Mouse (Mus musculus): ENCODE measurements around the gene Ptprq. TPM values are rescaled to one million over a fixed set of nuclear protein-coding genes. Genes with fewer than 3 reads are reported as not detected.

The Ptprq gene
- polyA plus RNA-seq, 1 experiment from 2014 or later = 0.34 TPM

DNA sequence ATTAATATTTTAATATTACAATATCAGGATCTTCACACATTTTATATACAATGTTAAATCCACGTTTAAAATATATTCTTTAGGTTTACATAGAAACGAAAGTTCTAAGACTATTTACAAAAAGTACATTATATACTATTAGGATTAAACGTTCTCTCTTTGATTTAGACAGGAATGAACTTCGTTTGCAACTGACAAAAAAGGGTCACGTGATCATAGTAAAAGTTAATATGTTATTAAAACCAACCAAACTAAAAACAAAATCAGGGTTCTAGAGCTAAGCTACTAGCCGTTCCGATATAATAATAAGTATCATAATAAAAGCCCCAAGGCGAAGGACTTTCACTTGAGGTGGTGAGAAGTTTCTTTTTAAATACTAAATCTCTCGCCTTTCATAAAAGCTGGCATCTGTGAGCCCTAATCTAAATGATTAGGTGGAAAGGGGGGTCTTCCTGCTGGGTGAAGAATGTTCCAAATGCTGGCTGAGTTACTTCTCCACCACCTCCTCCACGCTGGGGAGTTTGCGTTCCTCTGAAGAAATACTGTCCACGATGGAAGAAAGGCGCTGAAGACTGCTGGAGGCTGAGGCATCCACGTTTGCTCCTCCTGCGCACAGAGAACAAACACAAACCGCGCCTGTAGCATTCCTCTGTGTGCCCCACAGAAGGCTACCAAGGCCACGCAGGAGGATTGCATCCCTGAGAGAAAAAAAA, 226.8 kb downstream of the Ptprq start:
- DNase-seq (ENCODE audit: low spot score) = no peak

DNA sequence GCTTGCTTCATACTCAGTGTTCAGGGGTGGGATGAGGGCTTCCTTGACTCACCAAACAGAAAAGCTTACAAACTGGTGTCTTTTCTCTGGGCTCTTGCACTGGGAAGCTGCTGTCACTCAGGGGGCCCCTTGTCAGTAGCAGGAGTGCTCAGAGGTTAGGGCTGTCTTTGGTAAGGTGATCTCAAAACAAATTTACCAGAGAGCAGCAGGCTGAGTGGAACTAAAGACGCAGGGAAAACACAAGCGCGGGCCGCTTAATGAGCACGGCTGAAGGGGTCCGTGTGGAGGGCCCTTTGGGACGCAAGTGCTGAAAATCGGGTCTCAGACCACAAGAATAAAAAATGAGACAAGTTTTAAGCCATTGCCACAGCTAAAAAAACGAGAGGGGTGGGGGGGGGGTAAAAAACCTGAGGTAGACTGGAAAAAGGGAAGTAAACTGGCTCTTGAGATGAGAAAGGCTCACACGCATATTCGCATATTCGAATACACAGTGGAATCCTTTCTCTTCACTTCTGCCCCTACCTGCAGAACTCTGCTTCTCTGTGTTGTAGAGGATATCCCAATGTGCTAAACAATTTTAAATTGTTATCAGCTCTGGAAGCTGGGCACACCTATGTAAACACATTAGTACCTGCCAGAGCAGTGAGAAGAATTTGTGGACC, 231.1 kb downstream of the Ptprq start:
- no peak for DNase-seq (ENCODE audit: low spot score)

DNA sequence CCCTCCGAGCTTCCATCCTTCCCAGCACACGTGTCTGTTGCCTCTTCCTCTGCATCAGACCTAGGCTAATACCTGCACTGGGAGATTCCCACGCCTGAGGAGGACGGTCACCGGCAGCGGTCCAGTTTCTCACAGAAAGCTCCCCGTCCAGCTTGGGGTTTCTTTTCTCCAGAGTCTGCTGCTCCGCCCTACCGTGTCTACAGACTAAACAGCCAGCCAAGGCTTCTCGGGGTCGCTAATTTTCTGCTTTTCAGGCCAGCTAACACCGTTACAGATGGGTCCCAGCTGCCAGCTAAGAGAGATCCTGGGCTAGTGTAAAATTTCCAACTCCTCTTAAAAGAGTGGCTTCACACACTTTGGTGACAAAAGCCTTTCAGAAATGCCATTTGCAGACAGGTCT, 233.1 kb downstream of the Ptprq start:
- no peak for DNase-seq (ENCODE audit: low spot score)

DNA sequence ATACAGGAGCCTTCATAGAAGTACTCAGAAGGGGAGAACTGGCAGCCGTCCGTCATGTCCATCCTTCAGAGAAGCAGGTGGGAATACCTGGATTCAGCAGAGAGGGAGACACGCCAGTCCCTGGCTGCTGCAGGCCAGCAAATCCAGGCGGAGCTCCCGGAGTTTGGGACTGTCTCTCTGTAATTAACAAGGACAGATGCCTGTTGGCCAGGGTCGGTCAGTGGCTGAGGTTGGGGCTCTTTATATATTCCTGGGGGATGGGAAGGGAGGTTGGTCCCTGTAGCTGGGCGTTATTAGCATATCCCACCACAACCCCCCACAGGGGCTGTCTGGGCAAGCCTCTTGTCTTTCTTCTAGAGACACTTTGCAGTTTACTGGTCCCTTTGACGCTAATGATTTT, 234.0 kb downstream of the Ptprq start, which contains the start of gene Myf5:
Gene Myf5, minus strand, starts transcription at position 265 of the 400 bp plus-strand sequence.
- DNase-seq (ENCODE audit: low spot score) = no peak

DNA sequence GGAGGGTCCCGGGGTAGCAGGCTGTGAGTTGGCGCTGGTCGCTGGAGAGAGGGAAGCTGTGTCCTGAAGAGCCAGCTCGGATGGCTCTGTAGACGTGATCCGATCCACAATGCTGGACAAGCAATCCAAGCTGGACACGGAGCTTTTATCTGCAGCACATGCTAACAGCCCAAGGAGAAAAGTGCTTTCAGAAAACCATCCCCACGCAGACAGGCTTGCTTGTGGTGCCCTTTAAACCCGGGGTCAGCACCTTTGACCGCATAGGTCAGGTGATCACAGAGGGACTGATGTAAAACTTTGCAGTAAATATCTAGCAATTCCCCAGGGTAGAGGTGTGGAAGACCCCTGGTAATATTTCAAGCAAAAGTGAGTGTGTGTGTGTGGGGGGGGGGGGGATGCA, 235.8 kb downstream of the Ptprq start:
- DNase-seq (ENCODE audit: low spot score) = no peak

DNA sequence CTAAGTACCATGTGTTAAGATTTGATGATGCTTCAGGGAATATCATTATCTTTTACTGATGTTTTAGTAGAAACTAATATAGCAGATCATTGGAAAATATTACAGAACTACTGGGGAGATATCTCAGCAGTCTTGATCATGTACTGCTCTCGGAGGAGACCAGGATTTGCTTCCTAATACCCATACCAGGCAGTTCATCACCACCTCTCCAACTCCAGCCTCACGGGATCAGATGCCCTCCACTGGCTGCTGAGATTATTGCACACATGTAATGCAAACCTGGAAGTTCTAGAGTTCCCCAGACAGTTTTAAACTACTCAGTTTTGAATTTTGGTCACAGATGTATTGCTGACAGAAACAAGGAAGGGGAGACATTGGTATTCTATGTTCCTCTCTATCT, 246.4 kb downstream of the Ptprq start:
- DNase-seq (ENCODE audit: low spot score) = no peak

DNA sequence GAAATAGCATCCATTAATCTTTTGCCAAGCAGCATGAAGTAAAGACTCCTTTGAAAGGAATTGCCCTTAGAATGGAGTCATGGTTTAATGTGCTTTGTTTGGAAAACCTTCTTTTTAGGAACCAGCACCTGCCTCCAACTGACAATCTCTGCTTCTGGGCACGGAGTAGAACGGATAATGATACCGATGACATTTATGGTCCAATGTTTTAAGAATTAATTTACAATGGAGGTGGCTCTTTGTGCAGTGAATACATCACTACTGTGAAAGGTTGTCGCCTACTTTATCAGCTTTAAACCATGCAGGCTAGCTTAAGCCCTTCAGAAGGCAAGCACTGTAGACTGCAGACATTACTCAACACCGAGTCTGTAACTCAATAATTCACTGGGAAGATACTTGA, 248.1 kb downstream of the Ptprq start:
- DNase-seq (ENCODE audit: low spot score) = no peak

DNA sequence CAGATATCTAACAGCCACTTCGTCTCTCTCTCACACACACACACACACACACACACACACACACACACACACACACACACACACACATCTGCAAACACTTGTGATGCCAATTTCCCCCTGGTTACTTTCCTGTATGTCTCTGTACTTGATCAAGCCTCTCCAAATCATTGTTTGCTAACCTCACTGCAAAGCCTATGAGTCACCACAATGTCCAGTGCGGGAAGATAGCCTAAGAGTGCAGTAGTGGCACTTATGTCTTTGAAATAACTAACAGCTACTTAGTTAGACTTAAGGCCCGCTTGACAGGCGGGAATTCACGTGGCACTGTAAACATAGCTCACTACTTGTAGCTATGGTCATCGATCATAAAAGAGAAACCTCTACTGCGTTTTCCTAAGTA, 252.0 kb downstream of the Ptprq start:
- DNase-seq (ENCODE audit: low spot score) = no peak

Small RNA genes lying within 50 kb of the gene (microRNA-seq; reads per million reads assigned to microRNA genes)
- not detected for gene Gm44403 (ENCODE audit: borderline number of aligned reads)

Other genes with a start within 250 kb of the Ptprq start
- gene Myf5, start 233.9 kb downstream of the Ptprq start, polyA plus RNA-seq (2015; fragmentation: Nextera tagmentation; extraction: Ambion mirVana) = 0.08 TPM in 1 of 2 replicates, not detected in the other
- gene Myf6, start 225.3 kb downstream of the Ptprq start, polyA plus RNA-seq (2015; fragmentation: Nextera tagmentation; extraction: Ambion mirVana) = 0.18 and 0.59 TPM in 2 replicates
- 0.04 TPM in 1 of 2 replicates, not detected in the other for gene Otogl, start 192.1 kb upstream of the Ptprq start, polyA plus RNA-seq (2015; fragmentation: Nextera tagmentation; extraction: Ambion mirVana)

Data from thymus, postnatal 0 days (tissue).